Mouse (Mus musculus): Measurements from ENCODE around the gene Hectd1. TPM values are rescaled to one million over a fixed set of nuclear protein-coding genes. Genes with fewer than 3 reads are reported as not detected.

Gene Hectd1
- total and polyA plus RNA-seq, 2 experiments from 2014 or later = 28.0 to 67.1 TPM

DNA sequence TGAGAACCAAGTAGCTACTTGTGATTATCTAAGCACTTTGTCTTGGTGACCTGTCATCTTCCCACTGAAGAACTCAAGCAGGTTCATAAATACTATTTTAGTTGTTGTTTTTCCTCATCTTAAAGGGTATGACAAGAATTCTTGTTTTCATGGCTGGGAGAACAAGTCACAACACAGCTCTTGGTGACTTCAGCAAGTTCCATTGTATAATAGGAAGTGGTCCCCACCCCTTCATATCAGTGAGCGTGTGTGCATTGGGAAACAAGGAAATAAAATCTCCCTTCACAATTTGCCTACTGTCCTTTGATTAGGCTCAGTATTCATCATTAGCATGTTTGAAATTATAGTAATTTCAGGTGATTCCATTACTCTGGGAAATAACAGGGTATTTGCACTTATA is 134.4 kb downstream of the Hectd1 start:
- Histone ChIP-seq H3K36me3 (ENCODE audit: insufficient read depth, low read length) (no peaks in the 10 kb centered on the region), H3K9ac (replicated peaks; ENCODE audit: low read length) (no peak overlapping the region), H3K4me2 (ENCODE audit: low read depth, low read length) (no peak overlapping the region), H3K9me3 (ENCODE audit: low read length) (no peaks in the 10 kb centered on the region), H3K27me3 (ENCODE audit: insufficient read depth, low read length) (no peaks in the 10 kb centered on the region), H3K27ac (no peak overlapping the region), H3K4me3 (ENCODE audit: low read length) (no peak overlapping the region), H3K4me1 (ENCODE audit: insufficient read depth, low read length) (0 out of 2 replicates have a peak, but pooled peaks cover 7% of the 10 kb centered on the region)
- ATAC-seq (no peak), DNase-seq (ENCODE audit: low spot score) (no peak)
- 79% methylated on average over 1 of the region's 1 CpGs for WGBS
- no peak for TF ChIP-seq CTCF (IDR thresholded peaks at IDR 0.05; ENCODE audit: low read depth)

DNA sequence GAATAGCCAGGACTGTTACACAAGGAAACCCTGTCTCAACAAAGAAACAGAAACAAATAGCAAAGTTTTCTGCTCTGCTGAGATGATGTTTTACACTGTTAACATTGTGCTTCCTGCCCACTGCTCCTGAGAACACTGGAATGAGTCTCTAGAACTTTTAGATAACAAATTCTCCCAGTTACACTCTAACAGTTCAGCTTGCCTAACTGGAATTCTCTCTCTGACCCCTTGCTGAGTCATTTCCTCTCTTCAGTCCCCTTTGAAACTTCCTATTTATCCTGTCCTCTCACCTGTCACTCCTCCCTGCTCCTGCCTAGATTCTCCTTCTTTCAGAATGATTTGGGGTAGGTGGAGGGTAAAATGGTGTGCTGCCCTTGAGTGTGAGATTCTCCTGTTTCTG is 135.2 kb downstream of the Hectd1 start:
- Histone ChIP-seq H3K27me3 (ENCODE audit: insufficient read depth, low read length) (no peaks in the 10 kb centered on the region), H3K4me2 (ENCODE audit: low read depth, low read length) (no peak overlapping the region), H3K9me3 (ENCODE audit: low read length) (no peaks in the 10 kb centered on the region), H3K4me1 (ENCODE audit: insufficient read depth, low read length) (0 out of 2 replicates have a peak, but pooled peaks cover 11% of the 10 kb centered on the region), H3K9ac (replicated peaks; ENCODE audit: low read length) (no peak overlapping the region), H3K36me3 (ENCODE audit: insufficient read depth, low read length) (no peaks in the 10 kb centered on the region), H3K4me3 (ENCODE audit: low read length) (no peak overlapping the region), H3K27ac (no peak overlapping the region)
- no peak for ATAC-seq
- DNase-seq (ENCODE audit: low spot score) = no peak
- no peak for TF ChIP-seq CTCF (IDR thresholded peaks at IDR 0.05; ENCODE audit: low read depth)

Other genes starting within 250 kb of the Hectd1 start
- gene Coch, start 236.2 kb downstream of the Hectd1 start, total RNA-seq (2014; rRNA removed) = 28.5 and 50.7 TPM in 2 replicates
- gene Coch, start 236.2 kb downstream of the Hectd1 start, polyA plus RNA-seq (2015; fragmentation: Nextera tagmentation; extraction: Ambion mirVana) = 23.8 and 25.2 TPM in 2 replicates
- 18.3 and 33.9 TPM in 2 replicates for gene Ap4s1, start 138.5 kb downstream of the Hectd1 start, total RNA-seq (2014; rRNA removed)
- gene Ap4s1, start 138.5 kb downstream of the Hectd1 start, polyA plus RNA-seq (2015; fragmentation: Nextera tagmentation; extraction: Ambion mirVana) = 68.1 and 70.2 TPM in 2 replicates
- 44.1 and 44.3 TPM in 2 replicates for gene Strn3, start 137.6 kb downstream of the Hectd1 start, total RNA-seq (2014; rRNA removed)
- gene Strn3, start 137.6 kb downstream of the Hectd1 start, polyA plus RNA-seq (2015; fragmentation: Nextera tagmentation; extraction: Ambion mirVana) = 30.2 and 30.8 TPM in 2 replicates
- 24.6 and 30.8 TPM in 2 replicates for gene Heatr5a, start 141.8 kb upstream of the Hectd1 start, total RNA-seq (2014; rRNA removed)
- gene Heatr5a, start 141.8 kb upstream of the Hectd1 start, polyA plus RNA-seq (2015; fragmentation: Nextera tagmentation; extraction: Ambion mirVana) = 2.7 and 3.2 TPM in 2 replicates
- 10.8 and 19.5 TPM in 2 replicates for gene Dtd2, start 177.0 kb upstream of the Hectd1 start, total RNA-seq (2014; rRNA removed)
- gene Dtd2, start 177.0 kb upstream of the Hectd1 start, polyA plus RNA-seq (2015; fragmentation: Nextera tagmentation; extraction: Ambion mirVana) = 31.5 and 31.8 TPM in 2 replicates
- not detected in 2 replicates for gene Gpr33, start 198.5 kb upstream of the Hectd1 start, total RNA-seq (2014; rRNA removed)
- not detected in 2 replicates for gene Gpr33, start 198.5 kb upstream of the Hectd1 start, polyA plus RNA-seq (2015; fragmentation: Nextera tagmentation; extraction: Ambion mirVana)